Mouse (Mus musculus): ENCODE measurements around the gene Abt1. TPM values are rescaled to one million over a fixed set of nuclear protein-coding genes. Genes with fewer than 3 reads are reported as not detected.

The Abt1 gene
- polyA plus RNA-seq, 1 experiment = 3.3 TPM

GRCm38 (mm10) chr13:23444451-23444850, 20.8 kb upstream of the Abt1 start:
- WGBS = 62% methylated on average over 5 of the region's 5 CpGs
- no peak for DNase-seq
- TF ChIP-seq CTCF (IDR thresholded peaks at IDR 0.05; ENCODE audit: insufficient read depth, low read length) = no peak
- no peak for TF ChIP-seq POLR2A (IDR thresholded peaks at IDR 0.05; ENCODE audit: borderline replicate concordance, extremely low read depth, low read depth, low read length)
- Histone ChIP-seq H3K4me3 (replicated peaks; ENCODE audit: extremely low read depth, low read depth, low read length) (no peak overlapping the region), H3K4me1 (ENCODE audit: control insufficient read depth, insufficient read depth, low read length) (no peaks in the 10 kb centered on the region)

- 77% methylated on average over 10 of the region's 10 CpGs for WGBS
- DNase-seq = no peak
- no peak overlapping the region for H3K4me3 ChIP-seq (replicated peaks; ENCODE audit: extremely low read depth, low read depth, low read length)
- no peaks in the 10 kb centered on the region for H3K4me1 ChIP-seq (ENCODE audit: control insufficient read depth, insufficient read depth, low read length)
- TF ChIP-seq POLR2A (IDR thresholded peaks at IDR 0.05; ENCODE audit: borderline replicate concordance, extremely low read depth, low read depth, low read length) (no peak), CTCF (IDR thresholded peaks at IDR 0.05; ENCODE audit: insufficient read depth, low read length) (no peak)
Observed at GRCm38 (mm10) chr13:23439901-23440300, 16.2 kb upstream of the Abt1 start.

- Histone ChIP-seq H3K4me3 (replicated peaks; ENCODE audit: extremely low read depth, low read depth, low read length) (peak overlapping the region; percentile 58), H3K4me1 (ENCODE audit: control insufficient read depth, insufficient read depth, low read length) (no peaks in the 10 kb centered on the region)
- DNase-seq = peak; percentile 25
- TF ChIP-seq CTCF (IDR thresholded peaks at IDR 0.05; ENCODE audit: insufficient read depth, low read length) = no peak
- TF ChIP-seq POLR2A (IDR thresholded peaks at IDR 0.05; ENCODE audit: borderline replicate concordance, extremely low read depth, low read depth, low read length) = no peak
- 2% methylated on average over 7 of the region's 7 CpGs for WGBS
Observed at GRCm38 (mm10) chr13:23438521-23438920, 14.9 kb upstream of the Abt1 start.

- WGBS = under 1% methylated on average over 17 of the region's 17 CpGs
- H3K4me3 ChIP-seq (replicated peaks; ENCODE audit: extremely low read depth, low read depth, low read length) = peak overlapping the region; percentile 90
- DNase-seq = peak; percentile 86
- no peak for TF ChIP-seq POLR2A (IDR thresholded peaks at IDR 0.05; ENCODE audit: borderline replicate concordance, extremely low read depth, low read depth, low read length)
- no peak for TF ChIP-seq CTCF (IDR thresholded peaks at IDR 0.05; ENCODE audit: insufficient read depth, low read length)
- H3K4me1 ChIP-seq (ENCODE audit: control insufficient read depth, insufficient read depth, low read length) = 0 out of 2 replicates have a peak, but pooled peaks cover 2% of the 10 kb centered on the region
Observed at GRCm38 (mm10) chr13:23437908-23438307, 14.2 kb upstream of the Abt1 start.

- TF ChIP-seq CTCF (IDR thresholded peaks at IDR 0.05; ENCODE audit: insufficient read depth, low read length) (no peak), POLR2A (IDR thresholded peaks at IDR 0.05; ENCODE audit: borderline replicate concordance, extremely low read depth, low read depth, low read length) (no peak)
- DNase-seq = peak; percentile 55
- H3K4me3 ChIP-seq (replicated peaks; ENCODE audit: extremely low read depth, low read depth, low read length) = peak overlapping the region; percentile 90
Observed at GRCm38 (mm10) chr13:23436861-23437822, 13.5 kb upstream of the Abt1 start.

GRCm38 (mm10) chr13:23436231-23436661, 12.6 kb upstream of the Abt1 start:
- 3% methylated on average over 11 of the region's 11 CpGs for WGBS
- TF ChIP-seq POLR2A (IDR thresholded peaks at IDR 0.05; ENCODE audit: borderline replicate concordance, extremely low read depth, low read depth, low read length) (no peak), CTCF (IDR thresholded peaks at IDR 0.05; ENCODE audit: insufficient read depth, low read length) (no peak)
- DNase-seq = no peak
- Histone ChIP-seq H3K4me1 (ENCODE audit: control insufficient read depth, insufficient read depth, low read length) (0 out of 2 replicates have a peak, but pooled peaks cover 2% of the 10 kb centered on the region), H3K4me3 (replicated peaks; ENCODE audit: extremely low read depth, low read depth, low read length) (no peak overlapping the region)

More at GRCm38 (mm10) chr13:23436861-23437822, 13.5 kb upstream of the Abt1 start:
- 1% methylated on average over 32 of the region's 32 CpGs for WGBS
- 0 out of 2 replicates have a peak, but pooled peaks cover 2% of the 10 kb centered on the region for H3K4me1 ChIP-seq (ENCODE audit: control insufficient read depth, insufficient read depth, low read length)

GRCm38 (mm10) chr13:23435676-23436075, 12.0 kb upstream of the Abt1 start:
- H3K4me1 ChIP-seq (ENCODE audit: control insufficient read depth, insufficient read depth, low read length) = 0 out of 2 replicates have a peak, but pooled peaks cover 2% of the 10 kb centered on the region
- 7% methylated on average over 12 of the region's 12 CpGs for WGBS
- TF ChIP-seq POLR2A (IDR thresholded peaks at IDR 0.05; ENCODE audit: borderline replicate concordance, extremely low read depth, low read depth, low read length) (no peak), CTCF (IDR thresholded peaks at IDR 0.05; ENCODE audit: insufficient read depth, low read length) (no peak)
- H3K4me3 ChIP-seq (replicated peaks; ENCODE audit: extremely low read depth, low read depth, low read length) = no peak overlapping the region
- DNase-seq = no peak

- 50% methylated on average over 4 of the region's 4 CpGs for WGBS
- TF ChIP-seq POLR2A (IDR thresholded peaks at IDR 0.05; ENCODE audit: borderline replicate concordance, extremely low read depth, low read depth, low read length) (no peak), CTCF (IDR thresholded peaks at IDR 0.05; ENCODE audit: insufficient read depth, low read length) (no peak)
- Histone ChIP-seq H3K4me3 (replicated peaks; ENCODE audit: extremely low read depth, low read depth, low read length) (no peak overlapping the region), H3K4me1 (ENCODE audit: control insufficient read depth, insufficient read depth, low read length) (0 out of 2 replicates have a peak, but pooled peaks cover 2% of the 10 kb centered on the region)
- no peak for DNase-seq
Observed at GRCm38 (mm10) chr13:23435241-23435640, 11.6 kb upstream of the Abt1 start.

GRCm38 (mm10) chr13:23434426-23434825, 10.8 kb upstream of the Abt1 start:
- TF ChIP-seq POLR2A (IDR thresholded peaks at IDR 0.05; ENCODE audit: borderline replicate concordance, extremely low read depth, low read depth, low read length) (no peak), CTCF (IDR thresholded peaks at IDR 0.05; ENCODE audit: insufficient read depth, low read length) (no peak)
- 56% methylated on average over 7 of the region's 7 CpGs for WGBS
- H3K4me1 ChIP-seq (ENCODE audit: control insufficient read depth, insufficient read depth, low read length) = peaks cover 5% of the 10 kb centered on the region; the same call in 1 of the 2 replicates
- no peak for DNase-seq
- no peak overlapping the region for H3K4me3 ChIP-seq (replicated peaks; ENCODE audit: extremely low read depth, low read depth, low read length)

Measured in lung, adult 2 months (tissue).